Mouse (Mus musculus): ENCODE results near the gene Vps53. TPM values are rescaled to one million over a fixed set of nuclear protein-coding genes. Genes with fewer than 3 reads are reported as not detected.

Gene Vps53
- polyA plus RNA-seq, 1 experiment from 2014 or later = 39.8 TPM

DNA sequence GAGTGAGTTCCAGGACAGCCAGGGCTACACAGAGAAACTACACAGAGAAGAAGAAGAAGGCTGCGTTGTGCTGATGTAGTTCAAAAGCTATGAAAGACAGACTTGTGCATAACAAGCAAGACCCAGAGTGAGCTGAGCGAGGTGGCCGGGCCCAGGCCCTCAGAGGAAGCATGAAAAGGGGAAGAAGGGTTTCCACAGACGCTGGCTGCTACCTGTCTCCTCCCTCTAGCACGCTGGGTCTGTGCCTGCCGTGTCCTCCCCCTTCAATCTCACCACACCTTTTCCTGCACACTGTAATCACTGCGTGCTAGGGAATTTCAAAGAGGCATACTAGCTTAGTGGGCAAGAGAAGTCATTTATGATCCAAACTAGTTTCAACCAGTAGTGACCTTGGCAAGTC is 115.0 kb downstream of the Vps53 start:
- no peaks in the 10 kb centered on the region for H3K27me3 ChIP-seq (replicated peaks; ENCODE audit: low read depth, poor library complexity, severe bottlenecking)

DNA sequence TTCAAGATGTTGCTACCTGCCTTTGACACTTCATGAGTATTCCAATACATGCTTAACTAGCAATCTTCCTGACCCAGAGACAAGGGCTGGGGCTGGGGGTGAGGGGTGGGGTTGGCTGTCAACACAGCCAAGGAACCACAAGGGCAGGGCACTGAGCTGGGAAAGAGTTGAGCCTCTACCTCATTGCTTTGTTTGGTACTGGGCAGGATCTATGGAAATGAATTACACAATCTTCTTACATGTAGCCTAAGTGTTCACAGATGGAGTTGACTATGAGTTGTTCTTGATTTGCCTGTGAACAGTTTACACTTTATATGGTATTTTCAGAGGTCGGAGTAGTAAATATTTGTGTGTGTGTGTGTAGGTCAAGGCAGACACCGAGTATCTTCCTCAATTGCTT is 118.5 kb downstream of the Vps53 start:
- H3K4me3 ChIP-seq = no peak overlapping the region
- no peaks in the 10 kb centered on the region for H3K9me3 ChIP-seq
- no peaks in the 10 kb centered on the region for H3K27me3 ChIP-seq (replicated peaks; ENCODE audit: low read depth, poor library complexity, severe bottlenecking)
- peaks cover 23% of the 10 kb centered on the region for H3K36me3 ChIP-seq (replicated peaks)
- H3K4me1 ChIP-seq = peaks cover 20% of the 10 kb centered on the region
- DNase-seq (ENCODE audit: low spot score) = no peak
- 93% methylated on average over 2 of the region's 2 CpGs for WGBS
- peak overlapping the region; percentile 16; the same call in 1 of the 2 replicates for H3K27ac ChIP-seq (replicated peaks)

More for the DNA sequence above, 115.0 kb downstream of the Vps53 start:
- Histone ChIP-seq H3K4me1 (peaks cover 15% of the 10 kb centered on the region), H3K4me3 (no peak overlapping the region), H3K36me3 (replicated peaks) (peaks cover 32% of the 10 kb centered on the region), H3K9me3 (no peaks in the 10 kb centered on the region), H3K27ac (replicated peaks) (no peak overlapping the region)
- DNase-seq (ENCODE audit: low spot score) = no peak
- 93% methylated on average over 7 of the region's 7 CpGs for WGBS

- DNase-seq (ENCODE audit: low spot score) = peak; percentile 30
- Histone ChIP-seq H3K36me3 (replicated peaks) (peaks cover 24% of the 10 kb centered on the region), H3K4me1 (peaks cover 20% of the 10 kb centered on the region), H3K4me3 (no peak overlapping the region), H3K27ac (replicated peaks) (peak overlapping the region; percentile 16), H3K27me3 (replicated peaks; ENCODE audit: low read depth, poor library complexity, severe bottlenecking) (no peaks in the 10 kb centered on the region), H3K9me3 (no peaks in the 10 kb centered on the region)
- WGBS = 61% methylated on average over 7 of the region's 7 CpGs
Observed at GRCm38 (mm10) chr11:76059971-76060370, 119.5 kb downstream of the Vps53 start.

DNA sequence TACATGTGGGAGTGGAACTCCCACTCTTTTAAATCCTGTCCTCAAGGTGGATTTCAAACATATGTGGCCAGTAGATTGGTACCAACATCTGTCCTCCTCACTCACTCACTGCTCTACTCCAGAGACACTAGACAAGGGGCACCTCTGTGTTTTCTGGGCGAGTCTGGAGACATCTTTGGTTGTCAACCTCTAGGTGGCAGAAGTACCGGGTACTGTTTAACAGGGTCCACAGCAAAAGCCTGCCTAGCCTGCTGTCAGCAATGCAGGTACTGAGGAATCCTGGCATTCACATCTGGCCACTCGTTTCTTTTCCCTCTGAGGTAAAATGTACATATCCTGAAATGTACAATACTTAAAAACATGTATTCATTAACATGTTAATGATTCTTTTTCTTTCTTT is 123.0 kb downstream of the Vps53 start:
- Histone ChIP-seq H3K4me1 (peaks cover 25% of the 10 kb centered on the region), H3K27me3 (replicated peaks; ENCODE audit: low read depth, poor library complexity, severe bottlenecking) (no peaks in the 10 kb centered on the region), H3K9me3 (no peaks in the 10 kb centered on the region), H3K4me3 (no peak overlapping the region), H3K36me3 (replicated peaks) (peaks cover 8% of the 10 kb centered on the region; the same call in 1 of the 2 replicates), H3K27ac (replicated peaks) (no peak overlapping the region)
- 31% methylated on average over 3 of the region's 3 CpGs for WGBS
- peak; percentile 15 for DNase-seq (ENCODE audit: low spot score)

GRCm38 (mm10) chr11:76052496-76052895 is 127.0 kb downstream of the Vps53 start:
- 94% methylated on average over 5 of the region's 5 CpGs for WGBS

DNA sequence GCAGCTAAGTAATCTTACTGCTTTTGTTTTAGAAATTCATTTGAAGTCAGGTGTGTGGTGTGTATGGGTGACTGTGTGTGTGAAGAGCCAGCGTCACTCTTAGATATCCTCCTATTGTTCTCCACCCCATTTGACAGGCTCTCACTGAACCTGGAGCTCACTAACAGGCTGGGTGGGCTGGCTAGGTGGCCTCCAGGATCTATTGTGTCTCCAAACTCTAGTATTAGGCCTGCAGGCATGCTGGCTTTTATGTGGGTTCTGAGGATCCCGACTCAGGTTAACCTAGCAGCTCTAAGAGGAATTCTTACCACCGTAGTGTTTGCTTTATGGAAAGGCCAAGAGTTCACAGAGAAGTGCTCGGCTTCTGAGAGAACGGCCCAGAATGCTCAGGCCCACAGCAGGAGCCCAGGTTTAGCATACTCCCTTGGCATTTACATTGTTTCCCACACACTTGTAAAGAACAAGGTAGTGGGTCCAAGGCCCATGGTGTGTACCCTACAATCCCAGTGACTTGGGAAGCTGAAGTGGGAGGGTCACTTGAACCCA is 128.4 kb downstream of the Vps53 start:
- WGBS = 51% methylated on average over 5 of the region's 5 CpGs
- Histone ChIP-seq H3K27ac (replicated peaks) (0 out of 2 replicates have a peak overlapping the region, but pooled peaks have one; percentile 44), H3K9me3 (no peaks in the 10 kb centered on the region), H3K27me3 (replicated peaks; ENCODE audit: low read depth, poor library complexity, severe bottlenecking) (no peaks in the 10 kb centered on the region), H3K4me1 (peaks cover 26% of the 10 kb centered on the region), H3K4me3 (no peak overlapping the region), H3K36me3 (replicated peaks) (peaks cover 8% of the 10 kb centered on the region)
- DNase-seq (ENCODE audit: low spot score) = peak; percentile 23

More at GRCm38 (mm10) chr11:76052496-76052895, 127.0 kb downstream of the Vps53 start:
- H3K4me3 ChIP-seq = no peak overlapping the region
- no peaks in the 10 kb centered on the region for H3K9me3 ChIP-seq
- peaks cover 3% of the 10 kb centered on the region; the same call in 1 of the 2 replicates for H3K36me3 ChIP-seq (replicated peaks)
- no peaks in the 10 kb centered on the region for H3K27me3 ChIP-seq (replicated peaks; ENCODE audit: low read depth, poor library complexity, severe bottlenecking)
- peaks cover 25% of the 10 kb centered on the region for H3K4me1 ChIP-seq
- H3K27ac ChIP-seq (replicated peaks) = no peak overlapping the region; the same call in 1 of the 2 replicates
- DNase-seq (ENCODE audit: low spot score) = no peak

DNA sequence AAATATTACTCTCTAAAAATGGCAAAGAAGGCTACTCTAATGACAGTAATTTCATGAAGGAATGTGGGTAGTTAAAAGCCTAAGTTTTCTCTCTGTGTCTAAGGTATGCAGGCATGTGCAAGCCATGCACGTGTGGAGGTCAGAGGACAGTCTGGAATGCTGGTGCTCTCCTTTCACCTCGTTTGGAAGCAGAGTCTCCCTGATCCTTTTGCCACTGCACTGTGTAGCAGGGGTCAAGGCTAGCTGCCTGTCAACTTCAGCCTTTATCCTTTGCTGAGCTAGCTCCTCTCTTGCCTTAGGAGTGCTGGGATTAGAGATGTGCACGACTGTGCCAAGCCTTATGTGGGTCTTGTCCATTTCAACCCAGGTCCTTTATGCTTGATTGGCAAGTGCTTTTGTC is 128.9 kb downstream of the Vps53 start:
- Histone ChIP-seq H3K4me3 (no peak overlapping the region), H3K4me1 (peaks cover 26% of the 10 kb centered on the region), H3K27ac (replicated peaks) (no peak overlapping the region), H3K27me3 (replicated peaks; ENCODE audit: low read depth, poor library complexity, severe bottlenecking) (no peaks in the 10 kb centered on the region), H3K9me3 (no peaks in the 10 kb centered on the region), H3K36me3 (replicated peaks) (peaks cover 13% of the 10 kb centered on the region)
- peak; percentile 9 for DNase-seq (ENCODE audit: low spot score)
- 31% methylated on average over 3 of the region's 3 CpGs for WGBS

DNA sequence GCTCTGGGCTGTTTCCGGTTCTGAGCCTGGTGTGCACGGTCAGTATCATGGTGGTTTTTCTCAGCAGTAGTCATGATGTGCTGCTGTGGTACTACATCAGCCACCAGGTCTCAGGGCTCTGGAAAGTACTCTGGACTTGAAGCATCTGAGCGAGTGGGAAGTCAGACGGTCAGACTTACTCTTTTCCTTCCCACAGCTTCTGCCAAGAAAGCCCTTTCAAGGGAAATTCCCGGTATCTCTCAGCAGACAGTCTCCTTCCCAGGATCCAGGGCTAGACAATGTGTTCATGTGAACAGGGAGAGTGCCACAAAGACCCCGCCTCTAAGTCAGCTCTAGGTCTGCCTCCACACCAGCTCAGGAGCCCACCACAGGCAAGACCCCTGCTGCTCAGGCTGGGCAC is 134.1 kb downstream of the Vps53 start:
- H3K4me1 ChIP-seq = peaks cover 42% of the 10 kb centered on the region
- no peak for DNase-seq (ENCODE audit: low spot score)
- 85% methylated on average over 6 of the region's 6 CpGs for WGBS
- no peaks in the 10 kb centered on the region for H3K9me3 ChIP-seq
- H3K4me3 ChIP-seq = no peak overlapping the region
- H3K36me3 ChIP-seq (replicated peaks) = peaks cover 13% of the 10 kb centered on the region
- no peaks in the 10 kb centered on the region for H3K27me3 ChIP-seq (replicated peaks; ENCODE audit: low read depth, poor library complexity, severe bottlenecking)
- H3K27ac ChIP-seq (replicated peaks) = no peak overlapping the region

DNA sequence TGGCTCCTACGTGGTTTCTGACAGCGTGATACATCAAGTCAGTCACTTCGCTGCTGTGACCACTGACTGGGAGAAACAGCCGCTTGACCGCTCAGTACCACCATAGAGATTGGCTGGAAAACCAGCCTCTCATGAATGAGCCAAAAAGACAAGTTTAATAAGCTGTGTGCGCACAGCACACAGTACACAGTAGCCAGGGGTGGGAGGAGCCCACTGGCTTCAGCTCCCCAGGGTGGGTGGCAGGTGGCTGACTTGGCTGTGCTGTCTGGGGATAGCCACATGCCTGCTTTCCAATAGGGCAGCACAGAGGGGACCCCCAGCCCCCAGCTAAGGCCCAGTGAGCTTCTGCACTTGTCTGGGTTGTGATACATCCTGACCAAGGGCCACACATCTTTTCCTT is 135.0 kb downstream of the Vps53 start:
- no peak for DNase-seq (ENCODE audit: low spot score)
- Histone ChIP-seq H3K27me3 (replicated peaks; ENCODE audit: low read depth, poor library complexity, severe bottlenecking) (no peaks in the 10 kb centered on the region), H3K27ac (replicated peaks) (0 out of 2 replicates have a peak overlapping the region, but pooled peaks have one; percentile 4), H3K36me3 (replicated peaks) (peaks cover 13% of the 10 kb centered on the region), H3K4me3 (no peak overlapping the region), H3K4me1 (peaks cover 42% of the 10 kb centered on the region), H3K9me3 (no peaks in the 10 kb centered on the region)
- WGBS = 88% methylated on average over 6 of the region's 6 CpGs

GRCm38 (mm10) chr11:76042882-76043281 is 136.6 kb downstream of the Vps53 start:
- Histone ChIP-seq H3K27ac (replicated peaks) (no peak overlapping the region), H3K27me3 (replicated peaks; ENCODE audit: low read depth, poor library complexity, severe bottlenecking) (no peaks in the 10 kb centered on the region), H3K4me3 (no peak overlapping the region), H3K4me1 (peaks cover 37% of the 10 kb centered on the region), H3K36me3 (replicated peaks) (peaks cover 13% of the 10 kb centered on the region), H3K9me3 (no peaks in the 10 kb centered on the region)
- 35% methylated on average over 5 of the region's 5 CpGs for WGBS
- DNase-seq (ENCODE audit: low spot score) = no peak

- Histone ChIP-seq H3K36me3 (replicated peaks) (peaks cover 13% of the 10 kb centered on the region), H3K27me3 (replicated peaks; ENCODE audit: low read depth, poor library complexity, severe bottlenecking) (no peaks in the 10 kb centered on the region), H3K4me3 (no peak overlapping the region), H3K9me3 (no peaks in the 10 kb centered on the region), H3K27ac (replicated peaks) (0 out of 2 replicates have a peak overlapping the region, but pooled peaks have one; percentile 15), H3K4me1 (peaks cover 37% of the 10 kb centered on the region)
- WGBS = 49% methylated on average over 10 of the region's 10 CpGs
- no peak for DNase-seq (ENCODE audit: low spot score)
Observed at GRCm38 (mm10) chr11:76042041-76042638, 137.3 kb downstream of the Vps53 start.

GRCm38 (mm10) chr11:76040761-76041376 is 138.6 kb downstream of the Vps53 start:
- H3K27me3 ChIP-seq (replicated peaks; ENCODE audit: low read depth, poor library complexity, severe bottlenecking) = no peaks in the 10 kb centered on the region
- no peak overlapping the region for H3K27ac ChIP-seq (replicated peaks)
- peaks cover 7% of the 10 kb centered on the region for H3K36me3 ChIP-seq (replicated peaks)
- H3K4me1 ChIP-seq = peaks cover 37% of the 10 kb centered on the region
- no peaks in the 10 kb centered on the region for H3K9me3 ChIP-seq
- no peak overlapping the region for H3K4me3 ChIP-seq
- DNase-seq (ENCODE audit: low spot score) = no peak
- WGBS = 63% methylated on average over 4 of the region's 4 CpGs

DNA sequence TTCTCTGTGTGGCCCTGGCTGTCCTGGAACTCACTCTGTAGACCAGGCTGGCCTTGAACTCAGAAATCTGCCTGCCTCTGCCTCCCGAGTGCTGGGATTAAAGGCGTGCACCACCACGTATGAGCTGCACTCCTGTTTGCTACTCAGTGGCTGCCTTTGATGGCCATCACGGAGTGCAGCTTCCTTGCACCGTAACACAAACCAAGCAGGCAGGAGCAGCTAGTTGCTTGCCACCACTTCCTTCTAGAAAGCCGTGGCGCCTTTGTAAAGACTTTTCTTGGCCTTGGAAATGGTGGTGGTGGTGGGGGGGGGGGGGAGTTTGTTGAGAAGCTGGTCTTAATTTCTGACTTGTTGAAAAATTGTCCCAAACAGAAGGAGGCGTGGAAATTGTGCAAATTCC is 139.3 kb downstream of the Vps53 start:
- H3K9me3 ChIP-seq = no peaks in the 10 kb centered on the region
- H3K27ac ChIP-seq (replicated peaks) = no peak overlapping the region
- H3K4me3 ChIP-seq = no peak overlapping the region
- no peak for DNase-seq (ENCODE audit: low spot score)
- peaks cover 41% of the 10 kb centered on the region for H3K4me1 ChIP-seq
- no peaks in the 10 kb centered on the region; the same call in 1 of the 2 replicates for H3K36me3 ChIP-seq (replicated peaks)
- no peaks in the 10 kb centered on the region; the same call in 1 of the 2 replicates for H3K27me3 ChIP-seq (replicated peaks; ENCODE audit: low read depth, poor library complexity, severe bottlenecking)
- 89% methylated on average over 8 of the region's 8 CpGs for WGBS
